Mouse (Mus musculus) kidney, postnatal 10 days (tissue): Measurements from ENCODE around the gene Gng4.
A peak's percentile ranks its signal among the peaks of the same experiment; 100 is the strongest.

ENCODE experiments used
- DNase-seq: peaks from one replicate; pipeline ENCODE4 v3.0.0; 2021; ENCODE audit warnings: mixed read lengths

The Gng4 gene

GRCm38 (mm10) chr13:13820234-13821123, 36.6 kb downstream of the Gng4 start:
- no peak for DNase-seq

GRCm38 (mm10) chr13:13824946-13825345, 41.1 kb downstream of the Gng4 start:
- no peak for DNase-seq

- no peak for DNase-seq
Measured at GRCm38 (mm10) chr13:13826533-13826932, 42.7 kb downstream of the Gng4 start.

GRCm38 (mm10) chr13:13828125-13828524, 44.3 kb downstream of the Gng4 start:
- no peak for DNase-seq

GRCm38 (mm10) chr13:13830469-13831074, 46.7 kb downstream of the Gng4 start:
- DNase-seq, result no peak

- DNase-seq, result peak; percentile 15
Measured at GRCm38 (mm10) chr13:13835180-13835579, 51.3 kb downstream of the Gng4 start.

GRCm38 (mm10) chr13:13845021-13845420, 61.2 kb downstream of the Gng4 start:
- no peak for DNase-seq

- DNase-seq, result no peak
Measured at GRCm38 (mm10) chr13:13847075-13847599, 63.3 kb downstream of the Gng4 start.

GRCm38 (mm10) chr13:13857190-13857589, 73.3 kb downstream of the Gng4 start:
- no peak for DNase-seq

- peak; percentile 14 for DNase-seq
Measured at GRCm38 (mm10) chr13:13862346-13862745, 78.5 kb downstream of the Gng4 start.

DNA sequence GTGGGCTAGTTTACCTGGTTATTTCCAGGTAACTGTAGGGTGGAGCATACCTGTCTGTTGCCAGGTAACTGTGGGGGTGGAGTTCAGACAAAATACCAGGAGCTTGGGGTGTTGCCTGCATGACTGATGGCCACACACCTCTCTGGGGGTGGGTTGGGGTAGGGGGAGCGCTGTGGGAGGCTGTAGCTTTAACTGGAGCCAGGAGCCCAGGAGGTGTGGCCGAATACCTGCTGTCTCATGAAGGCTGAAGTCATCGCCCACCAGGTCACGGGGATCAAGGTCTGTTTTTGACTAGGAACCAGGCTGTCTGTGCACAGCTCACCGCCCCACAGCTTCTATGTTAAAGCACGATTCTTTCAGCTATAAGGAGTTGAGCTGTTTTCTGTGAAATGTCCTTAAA, 79.1 kb downstream of the Gng4 start:
- peak; percentile 39 for DNase-seq

DNA sequence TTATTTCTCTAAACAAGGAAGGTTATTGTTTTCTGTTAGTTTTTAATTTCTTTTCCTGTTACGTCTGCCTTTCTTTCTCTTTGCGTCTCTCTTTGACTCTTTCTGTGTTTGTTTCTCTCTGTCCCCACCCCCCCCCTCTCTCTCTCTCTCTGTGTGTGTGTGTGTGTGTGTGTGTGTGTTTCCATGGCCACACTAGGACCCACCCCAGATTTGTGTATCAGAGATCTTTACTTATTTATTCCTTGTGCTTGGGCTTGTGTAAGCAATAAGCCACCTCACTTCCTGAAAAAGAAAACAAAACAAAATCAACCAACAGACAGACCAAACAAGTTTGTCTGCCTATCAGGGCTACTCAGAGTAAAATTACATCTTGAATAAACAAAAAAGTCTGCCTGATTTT, 82.5 kb downstream of the Gng4 start:
- DNase-seq, result no peak

- DNase-seq, result peak; percentile 20
Measured at GRCm38 (mm10) chr13:13867078-13867759, 83.4 kb downstream of the Gng4 start.

- peak; percentile 34 for DNase-seq
Measured at GRCm38 (mm10) chr13:13867922-13868321, 84.1 kb downstream of the Gng4 start.
